Mouse (Mus musculus): ENCODE measurements at regions not wholly inside any gene's neighbourhood (a gene's known extent, or its start where the extent isn't known, plus 50 kb on each side); places are given as distances from the start of the nearest gene placed in this dataset.
A peak's percentile ranks its signal among the peaks of the same experiment; 100 is the strongest.
"Not testable (repeated sequence)": the region's sequence is repeated elsewhere in the genome, so short reads cannot be mapped to it uniquely, and the experiment has no call there.

- DNase-seq, result not testable (repeated sequence)
These were observed 96.7 kb downstream of the Zfp369 start for GRCm38 (mm10) chr13:65375273-65375672.

- not testable (repeated sequence) for DNase-seq
These were observed 100.8 kb downstream of the Zfp369 start for GRCm38 (mm10) chr13:65379411-65379810.

- DNase-seq, result not testable (repeated sequence)
These were observed 97.5 kb upstream of the Gm10139 start for GRCm38 (mm10) chr13:65414990-65415389.

- DNase-seq, result peak; percentile 7
These were observed 92.3 kb upstream of the Gm10139 start for GRCm38 (mm10) chr13:65420201-65420600.
